Mouse (Mus musculus): ENCODE data around the gene Necab2. TPM values are rescaled to one million over a fixed set of nuclear protein-coding genes. Genes with fewer than 3 reads are reported as not detected.

The Necab2 gene
- polyA plus RNA-seq, 1 experiment, result 0.30 TPM

GRCm38 (mm10) chr8:119426069-119426735, 20.3 kb upstream of the Necab2 start:
- no peak overlapping the region for H3K4me3 ChIP-seq (ENCODE audit: insufficient read depth, low read length)
- peaks cover 5% of the 10 kb centered on the region; the same call in 1 of the 2 replicates for H3K4me1 ChIP-seq (ENCODE audit: control insufficient read depth, insufficient read depth, low read length)
- no peak for TF ChIP-seq CTCF (IDR thresholded peaks at IDR 0.05; ENCODE audit: borderline replicate concordance, insufficient read depth, low read length)
- TF ChIP-seq POLR2A (IDR thresholded peaks at IDR 0.05; ENCODE audit: low read depth, low read length), result no peak
- no peak overlapping the region for H3K27ac ChIP-seq (ENCODE audit: insufficient read depth, low read length)

- TF ChIP-seq POLR2A (IDR thresholded peaks at IDR 0.05; ENCODE audit: low read depth, low read length), result no peak
- TF ChIP-seq CTCF (IDR thresholded peaks at IDR 0.05; ENCODE audit: borderline replicate concordance, insufficient read depth, low read length), result no peak
- Histone ChIP-seq H3K27ac (ENCODE audit: insufficient read depth, low read length) (no peak overlapping the region), H3K4me1 (ENCODE audit: control insufficient read depth, insufficient read depth, low read length) (peaks cover 5% of the 10 kb centered on the region; the same call in 1 of the 2 replicates), H3K4me3 (ENCODE audit: insufficient read depth, low read length) (no peak overlapping the region)
These were observed 18.7 kb upstream of the Necab2 start for GRCm38 (mm10) chr8:119427634-119428349.

DNA sequence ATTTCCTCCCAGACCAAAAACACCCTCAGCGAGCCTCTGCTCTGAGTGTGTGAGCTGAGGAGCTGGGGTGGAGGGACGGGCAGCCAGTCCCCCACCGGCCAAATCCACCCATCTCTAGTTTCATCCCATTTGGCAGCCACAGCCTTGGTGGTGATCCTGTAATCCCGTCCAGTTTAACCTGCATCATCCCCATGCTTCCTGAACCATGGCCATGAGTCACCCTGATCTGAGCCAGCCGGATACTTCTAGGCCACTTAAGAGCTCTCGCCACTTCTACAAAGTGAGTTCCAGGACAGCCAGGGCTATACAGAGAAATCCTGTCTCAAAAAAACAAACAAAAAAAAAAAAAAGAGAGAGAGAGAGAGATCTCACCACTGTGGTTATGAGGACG, 18.2 kb upstream of the Necab2 start:
- TF ChIP-seq POLR2A (IDR thresholded peaks at IDR 0.05; ENCODE audit: low read depth, low read length) (no peak), CTCF (IDR thresholded peaks at IDR 0.05; ENCODE audit: borderline replicate concordance, insufficient read depth, low read length) (no peak)
- Histone ChIP-seq H3K4me1 (ENCODE audit: control insufficient read depth, insufficient read depth, low read length) (peaks cover 5% of the 10 kb centered on the region; the same call in 1 of the 2 replicates), H3K27ac (ENCODE audit: insufficient read depth, low read length) (no peak overlapping the region), H3K4me3 (ENCODE audit: insufficient read depth, low read length) (no peak overlapping the region)

- no peak for TF ChIP-seq POLR2A (IDR thresholded peaks at IDR 0.05; ENCODE audit: low read depth, low read length)
- no peak for TF ChIP-seq CTCF (IDR thresholded peaks at IDR 0.05; ENCODE audit: borderline replicate concordance, insufficient read depth, low read length)
- Histone ChIP-seq H3K27ac (ENCODE audit: insufficient read depth, low read length) (no peak overlapping the region), H3K4me3 (ENCODE audit: insufficient read depth, low read length) (no peak overlapping the region), H3K4me1 (ENCODE audit: control insufficient read depth, insufficient read depth, low read length) (peaks cover 2% of the 10 kb centered on the region; the same call in 1 of the 2 replicates)
These were observed 17.7 kb upstream of the Necab2 start for GRCm38 (mm10) chr8:119428766-119429327.

DNA sequence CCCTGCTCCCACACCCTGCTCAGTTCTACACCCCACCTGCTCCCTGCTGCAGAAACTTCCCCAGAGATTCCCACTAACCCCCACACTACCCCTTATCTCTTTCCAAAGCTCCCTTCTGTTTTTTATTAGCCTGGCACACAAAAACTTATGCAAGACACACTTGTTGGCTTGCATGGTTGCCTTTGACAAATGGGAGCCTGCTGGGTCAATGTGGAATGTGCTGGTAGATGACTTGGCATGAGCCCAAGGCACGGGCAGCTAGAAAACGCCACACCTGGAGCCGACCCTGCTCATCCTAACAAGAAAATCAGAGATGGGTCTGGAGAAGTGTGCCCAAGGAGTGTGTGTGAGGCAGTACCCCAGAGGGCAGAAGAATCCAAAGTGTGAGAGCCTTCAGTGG, 17.0 kb upstream of the Necab2 start:
- H3K4me3 ChIP-seq (ENCODE audit: insufficient read depth, low read length), result no peak overlapping the region
- TF ChIP-seq CTCF (IDR thresholded peaks at IDR 0.05; ENCODE audit: borderline replicate concordance, insufficient read depth, low read length) (no peak), POLR2A (IDR thresholded peaks at IDR 0.05; ENCODE audit: low read depth, low read length) (no peak)
- no peaks in the 10 kb centered on the region for H3K4me1 ChIP-seq (ENCODE audit: control insufficient read depth, insufficient read depth, low read length)
- H3K27ac ChIP-seq (ENCODE audit: insufficient read depth, low read length), result no peak overlapping the region

DNA sequence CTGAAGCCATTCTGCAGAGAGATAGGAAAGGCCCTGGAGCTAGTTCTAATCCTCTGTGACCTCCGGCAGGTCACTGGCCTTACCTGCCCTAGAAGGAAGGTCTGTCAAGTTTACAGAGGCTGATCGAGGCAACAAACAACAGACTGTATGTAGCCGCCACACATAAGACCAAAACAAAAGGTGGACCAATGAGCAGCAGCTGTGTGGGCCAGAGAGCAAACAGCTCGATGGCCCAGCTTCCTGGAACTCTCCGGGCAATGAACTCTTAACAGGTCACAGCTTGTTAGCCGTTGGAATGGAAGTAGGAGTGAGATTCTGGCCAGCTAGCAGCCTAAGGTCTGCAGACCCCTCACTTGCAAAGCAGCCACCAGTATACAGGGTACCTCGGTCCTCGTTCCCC, 16.3 kb upstream of the Necab2 start:
- Histone ChIP-seq H3K4me1 (ENCODE audit: control insufficient read depth, insufficient read depth, low read length) (no peaks in the 10 kb centered on the region), H3K27ac (ENCODE audit: insufficient read depth, low read length) (no peak overlapping the region), H3K4me3 (ENCODE audit: insufficient read depth, low read length) (no peak overlapping the region)
- TF ChIP-seq CTCF (IDR thresholded peaks at IDR 0.05; ENCODE audit: borderline replicate concordance, insufficient read depth, low read length), result no peak
- no peak for TF ChIP-seq POLR2A (IDR thresholded peaks at IDR 0.05; ENCODE audit: low read depth, low read length)

DNA sequence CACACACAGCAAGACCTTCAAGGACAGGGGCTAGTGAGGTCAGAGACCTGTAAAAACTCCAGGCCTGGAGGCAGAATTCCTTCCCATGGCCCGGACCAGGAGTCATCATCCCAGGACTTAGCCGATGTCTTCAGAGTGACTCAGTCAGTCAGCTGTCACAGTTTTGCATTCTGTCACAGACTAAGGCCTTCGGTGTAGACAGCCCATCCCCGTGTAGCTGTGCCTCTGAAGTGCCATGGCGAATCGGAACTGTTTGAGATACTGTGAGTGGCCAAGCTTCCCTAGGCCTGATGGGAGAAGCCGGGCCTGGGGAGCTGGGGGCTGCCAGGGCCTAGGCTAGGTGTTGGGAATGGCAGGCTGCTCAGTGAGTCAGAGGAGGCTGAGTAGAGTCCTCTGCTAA, 15.8 kb upstream of the Necab2 start:
- H3K27ac ChIP-seq (ENCODE audit: insufficient read depth, low read length), result no peak overlapping the region

DNA sequence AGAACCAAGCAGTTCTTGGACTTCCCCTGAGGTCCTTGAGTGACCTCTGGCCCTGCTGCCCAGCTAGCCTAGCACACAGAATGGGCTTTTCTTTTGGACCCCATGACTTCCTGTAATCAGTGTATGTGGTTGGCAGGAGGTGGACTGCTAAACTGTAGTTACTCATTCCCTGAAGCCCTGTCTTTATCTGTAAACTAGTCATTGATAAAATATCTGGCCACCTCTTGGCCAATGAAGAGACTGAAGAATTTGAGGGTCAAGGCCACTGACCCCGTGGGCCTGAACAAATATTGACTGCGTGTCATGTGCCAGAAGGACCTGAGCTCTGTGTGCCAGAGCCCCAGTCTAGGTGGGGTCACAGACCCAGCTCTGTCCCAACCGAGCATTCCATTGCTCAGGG, 14.1 kb upstream of the Necab2 start:
- Histone ChIP-seq H3K27ac (ENCODE audit: insufficient read depth, low read length) (no peak overlapping the region), H3K4me3 (ENCODE audit: insufficient read depth, low read length) (no peak overlapping the region), H3K4me1 (ENCODE audit: control insufficient read depth, insufficient read depth, low read length) (no peaks in the 10 kb centered on the region)
- no peak for TF ChIP-seq POLR2A (IDR thresholded peaks at IDR 0.05; ENCODE audit: low read depth, low read length)
- no peak for TF ChIP-seq CTCF (IDR thresholded peaks at IDR 0.05; ENCODE audit: borderline replicate concordance, insufficient read depth, low read length)

More for the DNA sequence above, 15.8 kb upstream of the Necab2 start:
- no peak for TF ChIP-seq POLR2A (IDR thresholded peaks at IDR 0.05; ENCODE audit: low read depth, low read length)
- no peak for TF ChIP-seq CTCF (IDR thresholded peaks at IDR 0.05; ENCODE audit: borderline replicate concordance, insufficient read depth, low read length)
- no peak overlapping the region for H3K4me3 ChIP-seq (ENCODE audit: insufficient read depth, low read length)
- no peaks in the 10 kb centered on the region for H3K4me1 ChIP-seq (ENCODE audit: control insufficient read depth, insufficient read depth, low read length)

DNA sequence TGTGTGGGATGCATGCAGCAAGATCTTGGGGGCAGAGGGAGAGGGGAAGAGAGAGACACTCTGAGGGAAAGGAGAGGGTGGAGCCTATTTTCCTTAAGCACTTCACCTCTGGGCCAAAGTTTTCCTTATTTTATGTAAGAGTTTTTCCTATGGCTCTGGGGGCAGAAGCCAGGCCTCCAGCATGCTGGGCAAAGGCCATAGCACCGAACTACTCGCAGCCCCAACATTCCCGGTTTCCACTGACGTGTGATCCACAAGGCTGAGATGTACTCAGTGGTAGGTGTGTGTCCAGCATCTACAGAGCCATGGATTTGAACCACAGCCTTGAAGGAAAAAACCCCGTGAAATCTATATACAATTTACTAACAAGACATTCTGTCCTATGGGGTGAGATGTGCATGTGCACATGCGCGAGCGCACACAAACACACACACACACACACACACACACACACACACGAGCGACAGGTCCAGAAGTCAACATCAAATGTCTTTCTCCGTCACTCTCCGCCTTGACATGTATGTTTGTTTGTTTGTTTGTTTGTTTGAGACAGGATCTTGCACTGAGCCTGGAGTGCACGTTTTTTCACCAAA, 12.8 kb upstream of the Necab2 start, which contains the start of gene Osgin1:
TSS of gene Osgin1 (plus strand) at position 543 of the 593 bp plus-strand sequence.
- no peak within 1 kb of the TSS for H3K4me3 ChIP-seq (ENCODE audit: insufficient read depth, low read length)
- H3K4me1 ChIP-seq (ENCODE audit: control insufficient read depth, insufficient read depth, low read length), result no peaks in the 10 kb centered on the region
- TF ChIP-seq POLR2A (IDR thresholded peaks at IDR 0.05; ENCODE audit: low read depth, low read length) (no peak), CTCF (IDR thresholded peaks at IDR 0.05; ENCODE audit: borderline replicate concordance, insufficient read depth, low read length) (no peak)
- H3K27ac ChIP-seq (ENCODE audit: insufficient read depth, low read length), result no peak within 1 kb of the TSS
